Mouse (Mus musculus) left cerebral cortex, postnatal 36 days (tissue): ENCODE measurements around the gene Slc39a1. TPM values are rescaled to one million over a fixed set of nuclear protein-coding genes. Genes with fewer than 3 reads are reported as not detected.
"Not testable (repeated sequence)": the region's sequence is repeated elsewhere in the genome, so short reads cannot be mapped to it uniquely, and the experiment has no call there.

Source experiments
- DNase-seq, 2 experiments: peaks; one replicate each; pipeline ENCODE4 v3.0.0; 2021 to 2022; ENCODE audit warnings: low spot score in 2 of 2, mixed read lengths in 1 of 2
- intact Hi-C: fragments of 180-260 bp; cut with DNase I; formaldehyde crosslinking; loops from one replicate; pipeline ENCODE4 v1.15.1; 2025
- total RNA-seq, 2 experiments: library from RNA; stranded (reverse); gene quantifications; 2 replicates each; pipeline ENCODE4 v1.2.3; 2021

The Slc39a1 gene
- total RNA-seq, 2 experiments from 2014 or later = 45.8 to 51.9 TPM

DNA sequence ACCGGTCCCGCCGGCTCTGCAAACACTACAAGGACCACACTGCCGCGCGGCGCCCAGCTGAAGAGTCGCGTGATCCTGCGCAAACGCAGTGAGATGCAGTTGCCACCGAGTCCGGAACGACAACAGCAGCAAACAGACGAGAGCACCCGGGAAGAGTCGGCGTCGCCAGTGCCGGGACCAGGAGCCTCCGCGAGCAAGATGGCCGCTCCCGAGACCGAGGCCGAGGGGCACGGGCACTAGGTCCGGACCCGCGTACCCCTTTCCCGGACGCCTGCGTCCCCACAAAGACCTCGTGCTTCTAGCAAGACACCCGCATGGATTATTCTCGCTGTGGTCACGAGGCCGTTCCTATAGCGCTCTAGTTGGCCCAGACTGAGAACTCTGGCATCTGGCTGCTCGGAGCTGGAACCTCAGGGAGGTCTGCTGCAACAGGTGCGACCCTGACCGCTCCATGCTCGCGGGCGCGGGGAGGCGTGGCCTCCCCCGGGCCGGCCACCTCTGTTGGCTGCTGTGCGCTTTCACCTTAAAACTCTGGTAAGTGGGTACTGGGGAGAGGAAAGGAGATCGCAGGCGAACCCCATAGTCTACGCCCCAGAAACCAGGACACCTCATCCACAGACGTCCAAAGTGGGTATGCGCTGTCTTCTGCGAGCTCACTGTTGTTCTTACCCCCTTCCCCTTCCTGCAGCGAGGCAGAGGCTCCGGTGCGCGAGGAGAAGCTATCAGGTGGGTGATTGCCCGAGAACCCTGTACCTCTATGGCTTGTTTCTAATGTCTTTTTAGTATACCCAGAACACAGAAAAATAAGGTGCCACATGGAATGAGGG is 16.3 kb upstream of the Slc39a1 start, which contains the start of gene Jtb:
Gene Jtb (plus strand): TSS at position 91 of the 827 bp plus-strand sequence.
- DNase-seq = peak; percentile 95
- intact Hi-C loops = no loop called here

DNA sequence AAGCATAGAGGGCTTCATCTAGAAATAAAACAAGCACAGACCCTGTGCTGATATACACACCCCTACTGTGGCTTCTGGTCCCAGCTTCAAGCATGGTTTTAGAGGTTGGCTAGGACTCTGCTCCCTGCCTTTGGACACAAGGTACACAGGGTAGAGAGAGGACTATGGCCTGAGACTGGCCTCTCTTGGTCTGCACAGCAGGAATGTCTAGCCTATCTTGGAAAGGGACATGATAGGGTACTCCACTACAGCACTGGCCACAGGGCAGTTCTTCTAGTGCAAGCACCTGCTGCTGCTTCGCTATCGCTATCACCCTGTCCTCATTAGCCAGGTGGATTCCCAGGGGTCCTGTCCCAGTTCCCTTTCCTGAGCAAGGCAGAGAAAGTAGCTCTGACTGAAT is 6.7 kb upstream of the Slc39a1 start:
- intact Hi-C loops = no loop called here
- DNase-seq = no peak

DNA sequence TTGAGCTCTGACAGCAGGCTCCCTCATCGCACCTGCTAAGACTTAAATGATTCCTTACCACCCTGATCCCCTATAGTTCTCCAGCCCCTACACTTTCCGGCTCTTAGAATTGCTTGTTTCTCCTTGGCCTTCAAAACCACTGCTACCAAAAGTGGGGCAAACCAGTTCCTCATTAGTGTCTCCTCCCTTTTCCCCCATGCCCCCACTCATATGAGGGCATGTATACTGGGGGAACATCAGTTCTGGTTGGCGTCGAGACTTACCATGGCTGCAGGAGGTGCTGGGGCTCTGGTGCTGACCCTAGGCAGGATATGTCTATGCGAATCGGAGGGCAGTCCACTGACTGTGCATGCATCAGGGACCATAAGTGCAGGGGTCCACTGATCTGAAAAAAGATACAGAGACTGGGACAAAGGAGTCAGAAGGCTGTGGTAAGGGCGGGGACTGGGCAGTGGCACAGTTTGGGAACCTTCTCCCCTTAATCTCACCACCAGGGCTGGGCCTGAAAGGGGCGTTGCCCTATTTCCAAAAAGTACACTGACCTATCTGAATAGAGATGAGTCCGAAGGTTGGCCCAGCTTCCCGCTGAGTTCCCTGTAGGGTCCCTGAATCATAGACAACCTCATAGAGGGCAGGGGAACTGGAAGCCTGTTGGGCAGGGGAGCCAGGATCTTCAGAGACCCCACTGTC is 6.2 kb upstream of the Slc39a1 start:
- intact Hi-C loops = no loop called here
- no peak for DNase-seq

DNA sequence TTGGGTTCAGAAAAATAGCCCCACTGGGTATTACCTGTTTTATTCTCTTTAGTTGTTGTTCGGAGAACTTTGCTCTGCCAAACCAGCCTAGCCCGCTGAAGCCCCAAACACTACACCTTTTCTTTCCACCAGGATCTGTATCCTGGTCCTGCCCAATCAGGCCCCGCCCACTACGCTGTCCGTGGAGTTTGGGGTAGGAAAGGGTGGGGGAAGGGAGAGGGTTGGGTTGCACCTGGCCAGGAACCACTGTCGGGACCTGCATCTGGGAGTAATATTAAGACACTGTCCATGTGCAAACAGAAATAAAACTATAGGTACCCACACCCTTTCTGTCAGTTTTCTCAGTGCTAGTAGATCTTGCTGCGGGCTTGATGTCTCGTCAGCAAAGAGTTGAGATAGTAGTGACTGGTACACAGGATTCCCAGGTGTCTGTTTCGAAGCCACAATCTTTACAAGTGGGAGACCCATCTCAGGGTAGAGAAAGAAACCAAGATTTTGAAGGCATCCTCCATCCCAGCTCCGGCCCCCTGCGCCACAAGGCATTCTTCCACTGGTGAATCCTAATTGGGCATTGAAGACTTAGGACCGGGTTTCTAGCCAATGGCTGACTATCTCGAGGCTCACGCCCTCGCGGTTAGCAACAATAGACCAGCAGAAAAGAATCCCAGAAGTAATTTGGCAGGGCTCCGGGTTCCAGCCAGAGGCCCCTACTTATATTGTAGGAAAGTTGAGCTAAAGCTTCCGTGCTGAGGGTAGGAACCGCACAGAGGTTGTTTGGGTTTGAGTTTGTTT is 4.8 kb upstream of the Slc39a1 start, which contains the start of gene Creb3l4:
Gene Creb3l4 (minus strand): TSS at position 529 of the 792 bp plus-strand sequence.
- DNase-seq = no peak
- intact Hi-C loops = no loop called here

- intact Hi-C loops = loop anchor here (5.0 kb wide), 1 partner anchor 33 kb away; the partner anchor contains the start of genes Rab13 and Rps27
These were observed 2.6 kb upstream of the Slc39a1 start for GRCm38 (mm10) chr3:90245406-90245805.

DNA sequence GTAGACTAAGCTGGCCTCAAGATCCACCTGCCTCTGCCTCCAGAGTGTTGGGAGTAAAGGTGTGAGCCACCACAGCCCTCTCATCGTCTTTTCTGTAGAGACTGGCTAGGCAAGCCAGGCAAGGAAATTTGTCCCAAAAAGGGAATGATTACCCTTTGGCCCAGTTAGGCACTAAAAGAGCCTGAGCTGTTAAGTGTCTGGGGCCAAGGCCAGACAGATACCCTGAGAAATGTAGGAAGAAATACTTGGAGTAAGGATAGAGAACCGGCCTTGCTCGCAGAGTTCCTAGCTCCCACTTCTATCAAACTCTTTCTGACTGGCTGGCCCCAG is 377 bp upstream of the Slc39a1 start:
- no peak for DNase-seq
- intact Hi-C loops = loop anchor here (5.0 kb wide), 1 partner anchor 35 kb away; the partner anchor contains the start of genes Rab13 and Rps27

More at GRCm38 (mm10) chr3:90245406-90245805, 2.6 kb upstream of the Slc39a1 start:
- no peak for DNase-seq

DNA sequence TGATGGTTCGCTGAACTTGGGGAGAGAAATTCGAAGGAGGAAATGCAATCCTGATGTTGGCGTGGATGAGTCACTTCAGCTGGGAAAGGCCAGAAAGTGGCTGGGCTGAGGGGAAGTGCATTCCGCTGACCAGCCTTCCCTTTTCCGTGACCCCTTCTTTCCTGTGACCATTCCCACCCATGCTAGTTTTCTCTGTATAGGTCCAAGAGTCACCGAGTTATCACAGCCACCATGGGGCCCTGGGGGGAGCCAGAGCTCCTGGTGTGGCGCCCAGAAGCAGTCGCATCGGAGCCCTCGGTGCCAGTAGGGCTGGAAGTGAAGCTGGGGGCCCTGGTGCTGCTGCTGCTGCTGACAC is 751 bp downstream of the Slc39a1 start:
- no peak for DNase-seq
- intact Hi-C loops = loop anchor here (5.0 kb wide), 1 partner anchor 36 kb away; the partner anchor contains the start of genes Rab13 and Rps27

DNA sequence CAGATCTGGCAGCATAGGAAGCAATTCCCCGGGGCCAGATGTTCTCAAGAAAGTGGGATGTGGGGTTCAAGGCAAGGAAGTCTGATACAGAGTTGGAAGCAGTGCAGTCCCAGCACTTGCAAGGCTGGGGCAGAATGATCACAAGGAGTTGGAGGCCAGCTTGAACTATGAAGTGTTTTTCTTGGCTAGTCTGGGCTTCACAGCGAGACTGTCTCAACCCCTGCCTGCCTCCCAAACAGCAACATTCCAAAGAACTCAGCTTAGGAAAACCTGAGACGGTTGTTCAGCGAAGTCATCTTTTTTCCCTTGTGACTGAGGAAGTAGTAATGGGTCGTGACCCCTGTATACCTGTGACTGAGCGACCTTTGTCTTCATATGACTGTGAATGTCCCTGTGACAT is 2.8 kb downstream of the Slc39a1 start:
- intact Hi-C loops = no loop called here
- DNase-seq = no peak

DNA sequence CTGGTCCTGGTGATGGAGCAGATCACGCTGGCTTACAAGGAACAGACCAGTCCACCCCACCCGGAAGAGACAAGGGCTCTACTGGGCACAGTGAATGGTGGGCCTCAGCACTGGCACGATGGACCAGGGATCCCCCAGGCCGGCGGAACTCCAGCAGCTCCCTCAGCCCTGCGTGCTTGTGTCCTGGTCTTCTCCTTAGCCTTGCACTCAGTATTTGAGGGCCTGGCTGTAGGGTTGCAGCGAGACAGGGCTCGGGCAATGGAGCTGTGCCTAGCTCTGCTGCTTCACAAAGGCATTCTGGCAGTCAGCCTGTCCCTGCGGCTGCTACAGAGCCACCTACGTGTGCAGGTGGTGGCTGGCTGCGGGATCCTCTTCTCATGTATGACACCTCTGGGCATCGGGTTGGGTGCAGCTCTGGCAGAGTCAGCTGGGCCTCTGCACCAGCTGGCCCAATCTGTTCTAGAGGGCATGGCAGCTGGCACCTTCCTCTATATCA is 3.8 kb downstream of the Slc39a1 start:
- intact Hi-C loops = not testable (repeated sequence)
- DNase-seq = peak in 1 of 2 experiments; percentile 35

GRCm38 (mm10) chr3:90252659-90253058 is 4.7 kb downstream of the Slc39a1 start:
- DNase-seq, intact Hi-C loops: not testable (repeated sequence)

- intact Hi-C loops, DNase-seq: not testable (repeated sequence)
These were observed 5.2 kb downstream of the Slc39a1 start for GRCm38 (mm10) chr3:90253174-90253573.

DNA sequence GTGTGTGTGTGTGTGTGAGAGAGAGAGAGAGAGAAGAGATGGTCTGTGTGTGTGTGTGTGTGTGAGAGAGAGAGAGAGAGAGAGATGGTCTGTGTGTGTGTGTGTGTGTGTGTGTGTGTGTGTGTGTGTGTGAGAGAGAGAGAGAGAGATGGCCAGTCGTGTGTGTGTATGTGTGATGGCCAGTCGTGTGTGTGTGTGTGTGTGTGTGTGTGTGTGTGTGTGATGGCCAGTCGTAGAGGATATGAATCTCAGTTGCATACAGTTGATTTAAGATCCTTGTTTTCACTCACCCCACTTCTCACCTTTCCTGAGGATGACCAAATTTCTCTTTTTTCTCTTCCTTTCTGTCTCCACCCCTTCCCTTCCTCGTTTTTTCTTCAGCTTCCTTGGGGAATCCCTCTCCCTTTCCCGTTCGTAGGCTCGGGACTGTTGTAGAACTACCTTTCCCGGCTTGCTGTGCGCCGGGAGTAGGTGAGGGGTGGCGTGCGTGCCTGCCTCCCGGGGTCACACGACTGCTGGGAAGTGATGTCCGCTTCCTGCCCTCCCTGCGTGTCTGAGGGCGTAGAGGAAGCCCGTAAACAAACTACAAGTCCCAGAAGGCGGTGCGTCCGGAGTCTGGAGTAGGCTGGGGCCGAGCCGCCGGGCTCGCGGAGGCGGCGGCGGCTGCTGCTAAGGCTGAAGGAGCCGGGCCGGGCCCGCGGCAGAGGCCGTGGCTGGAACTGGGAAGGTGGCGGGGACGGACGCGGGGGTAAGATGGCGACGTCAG is 5.9 kb downstream of the Slc39a1 start, which contains the start of gene Crtc2:
Gene Crtc2 (plus strand): TSS at position 511 of the 766 bp plus-strand sequence.
- peak; percentile 97 for DNase-seq
- intact Hi-C loops = no loop called here

DNA sequence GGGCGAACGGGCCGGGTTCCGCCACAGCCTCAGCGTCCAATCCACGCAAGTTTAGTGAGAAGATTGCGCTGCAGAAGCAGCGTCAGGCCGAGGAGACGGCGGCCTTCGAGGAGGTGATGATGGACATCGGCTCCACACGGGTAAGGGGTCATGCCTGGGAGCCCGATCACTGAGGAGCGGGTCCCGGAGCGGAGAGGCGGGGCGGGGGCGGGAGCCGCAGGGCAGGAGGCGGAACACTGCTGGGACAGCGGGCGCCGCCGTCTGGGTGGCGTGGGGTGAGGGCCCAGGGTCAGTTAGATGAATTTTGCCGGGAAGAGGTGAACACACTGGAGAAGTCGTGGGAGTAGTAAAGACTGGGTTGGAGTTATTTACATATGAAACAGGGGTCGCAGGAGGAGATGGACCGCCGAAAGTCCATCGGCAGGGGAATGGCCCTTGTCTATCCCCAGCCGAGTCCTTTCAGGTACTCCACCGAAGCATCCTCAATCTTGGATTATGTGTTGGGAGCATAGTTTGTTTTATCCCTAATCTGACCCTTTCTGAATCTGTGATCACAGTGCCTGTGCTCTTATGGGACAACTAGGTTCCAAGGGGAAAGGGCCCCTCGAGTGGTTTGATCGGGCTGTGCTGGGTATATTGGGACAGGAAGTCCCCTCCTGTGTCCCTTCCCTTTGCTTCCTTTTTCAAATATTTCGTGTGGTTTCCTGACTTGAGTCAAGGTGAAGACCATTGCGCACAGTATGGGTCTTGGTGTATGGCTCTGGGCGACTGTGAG is 6.6 kb downstream of the Slc39a1 start:
- no peak for DNase-seq
- intact Hi-C loops = no loop called here

- intact Hi-C loops = no loop called here
- no peak for DNase-seq
These were observed 7.2 kb downstream of the Slc39a1 start for GRCm38 (mm10) chr3:90255194-90255565.

DNA sequence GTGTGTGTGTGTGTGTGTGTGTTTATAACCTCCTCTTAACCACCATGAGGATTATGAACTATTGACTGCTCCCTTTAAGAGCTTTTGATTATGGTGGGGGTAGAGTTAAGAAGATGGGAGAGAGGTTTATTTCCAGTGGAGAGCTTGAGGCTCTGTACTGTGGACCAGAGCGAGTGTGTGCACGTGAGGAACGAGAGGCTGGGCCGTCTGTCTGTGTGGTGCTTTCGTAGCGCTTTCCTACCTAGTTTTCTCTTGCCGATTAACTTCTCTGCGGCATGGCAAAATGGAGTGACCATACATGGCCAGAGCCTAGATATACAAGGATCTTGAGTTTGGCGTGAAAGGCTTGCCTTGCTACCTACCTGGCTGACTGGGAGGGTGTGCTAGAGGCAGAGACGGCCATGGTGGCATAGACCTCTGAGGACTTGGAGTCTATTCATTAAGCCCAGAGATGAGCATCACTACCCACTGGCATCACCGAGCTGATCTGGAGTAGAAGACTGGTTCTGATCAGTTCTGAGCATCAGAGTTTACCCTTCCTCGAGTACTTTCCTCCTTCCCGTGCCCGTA is 7.9 kb downstream of the Slc39a1 start:
- intact Hi-C loops = no loop called here
- no peak for DNase-seq

DNA sequence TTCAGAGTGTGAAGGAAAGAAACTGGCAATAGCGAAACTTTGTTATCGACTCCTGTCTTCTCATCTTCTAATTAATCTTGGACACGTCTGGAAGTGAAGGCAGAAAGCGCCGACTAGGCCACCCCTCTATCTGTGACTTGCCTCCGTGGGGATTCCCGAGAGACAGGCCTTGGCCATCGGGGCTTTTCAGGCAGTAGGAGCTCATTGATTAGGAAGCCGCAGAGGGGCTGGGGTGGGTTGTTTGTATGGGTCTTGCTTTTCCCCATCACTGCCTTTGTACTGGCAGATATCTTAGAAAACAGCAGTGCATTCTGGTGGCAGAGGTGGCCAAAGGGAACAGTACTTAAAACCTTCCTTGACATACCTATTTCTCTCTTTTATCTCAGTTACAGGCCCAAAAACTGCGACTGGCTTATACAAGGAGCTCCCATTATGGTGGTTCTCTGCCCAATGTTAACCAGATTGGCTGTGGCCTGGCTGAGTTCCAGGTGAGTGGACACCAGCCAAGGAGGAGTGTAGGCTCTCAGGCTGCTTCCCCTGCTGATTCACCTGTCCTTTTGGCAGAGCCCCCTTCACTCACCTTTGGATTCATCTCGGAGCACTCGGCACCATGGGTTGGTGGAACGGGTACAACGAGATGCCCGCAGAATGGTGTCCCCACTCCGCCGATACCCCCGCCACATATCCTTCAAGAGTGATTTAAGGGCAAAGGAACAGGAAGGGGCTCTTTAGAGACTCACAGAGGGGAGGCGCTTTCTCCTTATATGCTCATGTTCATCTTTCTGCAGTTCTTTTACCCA is 9.0 kb downstream of the Slc39a1 start:
- no peak for DNase-seq
- intact Hi-C loops = no loop called here

DNA sequence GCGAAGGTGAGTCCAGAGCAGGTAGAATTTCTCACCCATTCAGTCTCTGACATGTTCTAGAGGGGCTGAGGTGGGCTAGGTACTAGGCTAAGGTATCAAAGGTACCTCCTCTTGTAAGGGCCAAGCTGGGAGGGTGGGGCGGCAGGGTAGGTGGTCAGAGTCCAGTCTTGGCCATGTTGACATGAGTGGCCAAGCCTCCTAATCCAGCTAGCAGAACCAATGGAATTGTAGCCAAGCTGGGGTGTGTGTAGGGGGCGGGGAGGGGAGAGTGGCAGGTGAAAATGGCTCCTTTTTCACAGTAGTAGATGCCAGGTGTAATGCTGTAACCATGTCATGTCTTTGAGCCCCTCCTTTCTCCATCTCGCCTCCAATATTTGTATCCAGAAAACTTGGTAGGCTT is 10.5 kb downstream of the Slc39a1 start:
- DNase-seq = no peak
- intact Hi-C loops = no loop called here
